Mouse (Mus musculus) mesoderm, embryonic 11.5 days (tissue): Measurements from ENCODE around the gene Nupl1.

Source experiments
- DNase-seq: peaks from one replicate; pipeline ENCODE4 v3.0.0-alpha.2; 2012; ENCODE audit warnings: low read depth, low spot score

The Nupl1 gene

GRCm38 (mm10) chr14:60251281-60252003 is at the start of gene Nupl1, which contains the start of gene Gm49336:
Gene Nupl1, minus strand, starts transcription at chr14:60251431.
Gene Gm49336, minus strand, starts transcription at chr14:60251507.
- DNase-seq, result peak; percentile 99

DNA sequence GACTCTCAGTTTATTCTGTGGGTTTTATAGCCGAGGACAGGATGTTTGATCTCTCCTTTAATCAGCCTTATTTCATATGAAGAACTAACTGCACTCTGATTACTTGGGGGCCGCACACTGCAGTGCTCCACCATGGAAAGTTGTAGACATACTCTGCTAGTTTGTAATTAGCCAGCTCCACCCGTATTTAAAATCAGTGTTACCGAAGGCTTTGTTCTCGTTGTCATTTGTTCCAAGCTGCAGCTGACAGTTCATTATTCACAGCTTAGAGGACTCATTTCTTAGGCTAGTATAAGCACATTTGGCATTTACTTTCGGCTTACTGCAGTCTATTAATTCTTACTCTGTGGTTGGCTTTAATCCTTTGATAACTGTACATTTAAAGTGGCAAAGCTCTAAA is 49.8 kb upstream of the Nupl1 start:
- DNase-seq, result no peak

- DNase-seq, result peak; percentile 6
Observed at GRCm38 (mm10) chr14:60300224-60300991, 49.2 kb upstream of the Nupl1 start.

- no peak for DNase-seq
Observed at GRCm38 (mm10) chr14:60295531-60295930, 44.3 kb upstream of the Nupl1 start.

- no peak for DNase-seq
Observed at GRCm38 (mm10) chr14:60290363-60290762, 39.1 kb upstream of the Nupl1 start.

- DNase-seq, result no peak
Observed at GRCm38 (mm10) chr14:60286194-60286863, 35.1 kb upstream of the Nupl1 start.

DNA sequence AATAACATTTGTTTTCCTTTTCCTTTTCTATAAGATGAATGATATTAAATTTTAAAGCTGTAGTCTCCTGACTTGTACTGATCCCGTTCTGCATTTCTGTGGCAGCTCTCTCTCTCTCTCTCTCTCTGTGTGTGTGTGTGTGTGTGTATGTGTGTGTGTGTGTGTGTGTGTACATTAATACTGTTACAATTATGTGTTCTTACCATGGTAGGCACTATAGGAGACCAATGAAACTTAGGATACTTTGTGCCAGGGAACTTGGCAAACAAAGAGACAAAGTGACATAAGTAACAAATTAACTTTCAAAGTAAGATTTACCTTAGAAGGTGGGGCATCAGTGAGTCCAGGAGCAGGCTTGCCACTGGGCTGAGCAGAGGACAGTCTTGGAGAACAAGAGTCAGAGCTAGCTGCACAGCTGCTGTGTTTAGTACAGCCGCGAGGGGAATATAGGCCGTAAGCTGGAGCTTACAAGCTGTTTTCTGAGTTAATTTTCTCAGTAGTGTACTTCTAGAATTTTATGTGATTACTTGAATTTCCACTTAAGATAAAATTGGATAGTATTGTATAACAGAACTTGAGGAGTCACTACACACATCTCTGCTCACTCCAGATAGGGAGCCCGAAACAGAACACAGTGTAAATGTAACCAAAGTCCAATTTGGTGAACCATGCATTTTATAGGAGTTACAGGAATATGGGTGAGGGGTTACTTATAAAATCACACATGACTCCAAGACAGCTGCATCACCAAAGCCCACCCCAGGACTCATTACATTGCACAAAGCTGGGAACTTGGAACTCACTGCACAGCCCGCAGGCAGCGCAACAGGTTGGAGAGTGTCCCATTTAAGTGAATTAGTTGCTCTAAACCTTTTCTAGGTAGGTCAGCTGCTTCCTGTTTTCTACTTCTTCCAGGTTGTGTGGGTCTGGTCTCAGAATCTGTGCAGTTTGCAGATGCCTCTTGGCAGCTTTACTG is 24.4 kb upstream of the Nupl1 start:
- DNase-seq, result no peak

- no peak for DNase-seq
Observed at GRCm38 (mm10) chr14:60273346-60273745, 22.1 kb upstream of the Nupl1 start.

GRCm38 (mm10) chr14:60269333-60269732 is 18.1 kb upstream of the Nupl1 start:
- no peak for DNase-seq

DNA sequence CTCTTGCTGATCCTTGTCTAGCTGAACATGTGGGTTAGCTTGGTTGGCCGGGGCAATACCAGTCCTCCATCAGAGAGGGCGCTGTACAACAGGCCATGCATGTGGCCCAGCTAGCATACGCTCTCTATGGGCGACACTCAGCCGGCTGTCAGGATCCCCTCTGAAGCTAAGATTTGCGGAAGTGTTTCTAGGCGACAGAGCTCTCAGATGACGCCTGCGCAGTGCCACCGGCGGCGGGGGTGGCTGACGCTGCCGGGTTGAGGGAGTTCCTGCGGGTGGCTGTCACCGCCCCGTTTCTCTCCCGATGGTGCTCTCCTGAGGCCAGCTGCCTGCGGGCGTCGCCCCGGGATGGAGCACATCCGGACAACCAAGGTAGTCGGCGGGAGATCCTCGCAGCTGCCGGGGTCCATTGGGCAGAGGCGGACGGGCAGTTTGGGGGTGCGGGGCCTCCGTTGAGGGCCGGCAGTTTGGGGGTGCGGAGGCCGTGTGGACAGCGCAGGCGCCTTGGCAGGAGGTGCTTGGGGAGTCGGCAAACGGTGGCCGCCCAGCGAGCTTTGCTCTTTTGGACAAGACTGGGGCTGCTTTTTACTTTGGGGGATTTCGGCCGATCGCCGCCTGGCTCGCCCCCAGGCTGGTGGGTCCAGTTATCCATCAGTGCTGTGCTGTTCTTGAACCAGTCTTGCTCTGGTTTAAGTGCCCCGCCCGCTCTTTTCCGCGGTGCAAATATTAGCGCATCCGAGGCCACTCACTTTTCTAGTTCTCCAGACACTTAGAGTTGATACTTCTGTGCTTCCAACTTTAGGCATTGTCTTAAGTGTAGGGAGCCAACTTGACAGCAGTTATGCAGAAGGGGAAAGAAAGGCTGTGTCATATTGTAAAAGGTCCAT is 14.0 kb upstream of the Nupl1 start, which contains the start of gene Mtmr6:
TSS of gene Mtmr6 (plus strand) at position 239 of the 887 bp plus-strand sequence.
- DNase-seq, result peak; percentile 99

DNA sequence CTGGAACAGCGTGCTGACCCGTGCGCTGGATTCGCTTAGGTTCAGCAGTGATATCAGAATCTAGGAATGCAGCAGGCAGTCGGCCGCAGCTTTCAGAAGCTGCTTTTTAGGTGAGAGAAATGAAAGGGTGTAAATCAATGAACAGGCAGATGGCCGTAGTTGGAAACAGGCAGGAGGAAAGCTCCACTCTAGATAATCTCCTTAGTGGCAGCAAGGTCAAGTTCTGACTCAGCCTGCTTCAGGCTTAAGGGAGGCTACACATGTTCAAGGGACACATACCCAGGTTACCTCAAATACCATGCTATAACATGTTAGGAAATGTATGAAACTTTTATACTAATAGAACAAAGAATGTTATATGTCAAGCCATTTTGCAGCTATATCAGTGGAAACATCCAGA is 11.1 kb upstream of the Nupl1 start:
- DNase-seq, result no peak

GRCm38 (mm10) chr14:60257851-60258250 is 6.6 kb upstream of the Nupl1 start:
- no peak for DNase-seq

DNA sequence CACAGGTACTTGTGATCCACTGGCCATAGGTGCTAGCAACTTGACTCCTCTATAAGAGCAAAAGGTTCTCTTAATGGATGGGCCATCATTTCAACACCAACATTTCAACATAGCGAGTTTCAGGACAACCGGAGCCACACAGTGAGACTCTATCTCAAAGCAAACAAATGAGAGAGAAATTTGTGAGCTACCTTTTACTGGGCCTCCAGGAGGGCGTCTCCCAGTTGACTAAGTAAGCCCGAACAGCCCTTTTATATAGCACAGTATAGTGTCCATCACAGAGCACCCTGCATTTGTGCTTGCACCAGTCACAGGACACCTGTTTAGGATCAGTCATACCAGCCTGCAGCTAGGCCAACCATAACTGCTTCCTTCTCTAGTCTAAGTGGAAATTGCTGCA is 5.9 kb upstream of the Nupl1 start:
- DNase-seq, result no peak

- peak; percentile 43 for DNase-seq
Observed at GRCm38 (mm10) chr14:60256356-60256755, 5.1 kb upstream of the Nupl1 start.

DNA sequence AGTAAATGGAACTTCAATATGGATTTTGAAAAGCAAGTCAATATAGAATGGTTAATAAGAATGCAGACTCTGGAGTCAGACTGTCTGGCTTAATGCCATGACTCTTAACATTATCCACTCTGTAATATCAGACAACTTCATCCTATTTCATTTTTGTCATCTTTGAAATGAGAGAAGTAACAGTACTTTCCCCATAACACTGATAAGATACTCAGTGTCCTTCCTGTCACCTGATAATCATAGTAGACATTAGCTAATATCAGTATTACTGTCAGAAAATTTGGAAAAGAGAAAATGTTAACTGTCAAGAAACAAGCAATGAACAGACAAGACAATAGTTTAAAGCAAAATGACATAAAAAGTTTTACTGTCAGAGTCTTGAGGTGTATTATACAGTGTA is 3.5 kb upstream of the Nupl1 start:
- no peak for DNase-seq

GRCm38 (mm10) chr14:60253466-60253865 is 2.2 kb upstream of the Nupl1 start:
- no peak for DNase-seq

GRCm38 (mm10) chr14:60252004-60253000 is 1.1 kb upstream of the Nupl1 start:
- DNase-seq, result peak; percentile 19

DNA sequence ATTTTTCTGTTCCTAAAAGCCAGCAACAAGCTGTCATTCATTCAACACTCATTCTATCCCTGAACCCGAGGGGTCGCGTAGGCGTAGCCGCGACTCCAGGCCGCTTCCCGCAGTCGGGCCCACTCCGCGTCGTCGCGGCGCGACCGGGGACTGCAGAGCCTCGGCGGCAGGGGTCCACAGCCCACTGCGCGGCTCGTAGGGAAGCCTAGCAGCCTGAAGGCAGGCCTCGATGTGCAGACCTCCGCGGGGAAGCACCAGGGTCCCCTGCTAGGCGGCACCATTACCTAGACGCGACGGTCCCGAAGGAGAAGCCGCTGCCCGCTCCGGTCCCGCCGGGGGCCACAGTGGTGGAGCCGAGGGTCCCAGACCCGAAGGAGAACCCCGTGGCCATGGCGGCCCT is 352 bp downstream of the Nupl1 start:
- DNase-seq, result peak; percentile 66

DNA sequence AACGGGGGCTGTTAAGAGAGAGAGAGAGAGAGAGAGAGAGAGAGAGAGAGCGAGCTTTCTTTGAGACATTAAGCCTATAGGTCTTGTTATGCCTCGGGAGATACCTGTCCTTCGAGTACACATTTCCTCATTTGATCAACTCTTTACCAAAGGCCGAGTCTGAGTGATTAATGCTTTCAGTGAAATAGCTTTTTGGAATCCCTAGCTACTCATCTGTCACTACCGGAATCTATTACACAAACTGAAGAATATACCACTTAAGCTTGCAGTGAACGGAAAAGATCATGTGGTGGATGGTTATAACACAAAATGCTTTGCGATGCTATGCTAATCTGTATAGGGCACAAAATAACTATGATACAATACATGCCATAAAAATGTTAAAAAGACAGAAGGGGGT is 865 bp downstream of the Nupl1 start:
- DNase-seq, result no peak
